In the genomic region with DNA sequence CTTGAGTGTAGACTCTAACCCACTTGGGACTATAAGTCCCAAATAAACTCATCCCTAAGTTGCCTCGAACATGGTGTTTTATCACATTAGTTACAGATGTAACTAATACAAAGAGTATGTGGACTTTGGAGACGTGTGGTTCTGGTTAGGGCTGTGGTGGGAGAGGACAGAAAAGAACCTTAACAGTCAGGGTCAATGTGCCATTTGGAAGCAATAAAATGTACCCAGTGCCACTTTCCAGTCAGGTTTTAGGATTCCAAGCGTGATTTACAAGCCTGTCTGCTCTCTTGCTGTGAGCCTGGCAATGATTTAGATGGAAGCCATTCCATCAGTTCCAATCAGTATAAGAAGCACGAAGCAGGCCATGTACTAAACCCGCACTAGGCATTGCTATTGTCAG, we compare ENCODE assay signal across 19 mouse cellular contexts.
DNase-seq lines count a peak whose midpoint lies in the region; ATAC-seq lines count a peak whose summit lies in the region.
"Had no signal": no experiment of that assay in that cellular context is flagged by ENCODE, and none has a peak within 500 bp of the region (broad histone marks: within the 10 kb centered on the region; RNA-seq: fewer than 3 reads in every experiment).

No protein-coding gene starts in this region.

- H3K36me3 ChIP-seq in embryonic facial prominence, embryonic 10.5 days (replicated peaks) = no peaks in the 10 kb centered on the region
- H3K36me3 ChIP-seq in limb, embryonic 12.5 days = no peaks in the 10 kb centered on the region
- H3K36me3 ChIP-seq in hindbrain, embryonic 13.5 days = no peaks in the 10 kb centered on the region
- H3K36me3 ChIP-seq: embryonic facial prominence, embryonic 12.5 days; forebrain, embryonic 12.5 days; heart, embryonic 13.5 days had no signal

- no peaks in the 10 kb centered on the region for H3K4me1 ChIP-seq in embryonic facial prominence, embryonic 10.5 days
- H3K4me1 ChIP-seq in limb, embryonic 12.5 days (replicated peaks) = no peaks in the 10 kb centered on the region; the same call in none of the 2 replicates
- H3K4me1 ChIP-seq in hindbrain, embryonic 13.5 days (replicated peaks) = no peaks in the 10 kb centered on the region
- H3K4me1 ChIP-seq: embryonic facial prominence, embryonic 12.5 days; forebrain, embryonic 12.5 days; heart, embryonic 13.5 days had no signal

- H3K4me3 ChIP-seq in embryonic facial prominence, embryonic 10.5 days = no peak overlapping the region
- H3K4me3 ChIP-seq in limb, embryonic 12.5 days (replicated peaks) = no peak overlapping the region
- H3K4me3 ChIP-seq in hindbrain, embryonic 13.5 days = no peak overlapping the region
- H3K4me3 ChIP-seq: embryonic facial prominence, embryonic 12.5 days; forebrain, embryonic 12.5 days; gastrocnemius, adult 2 months; heart, embryonic 13.5 days had no signal

- no peak overlapping the region for H3K27ac ChIP-seq in embryonic facial prominence, embryonic 10.5 days (replicated peaks)
- no peak overlapping the region for H3K27ac ChIP-seq in limb, embryonic 12.5 days
- no peak overlapping the region for H3K27ac ChIP-seq in hindbrain, embryonic 13.5 days
- H3K27ac ChIP-seq: embryonic facial prominence, embryonic 12.5 days; forebrain, embryonic 12.5 days; gastrocnemius, adult 2 months; heart, embryonic 13.5 days had no signal

- ATAC-seq in limb, embryonic 12.5 days (ENCODE audit: insufficient number of reproducible peaks, insufficient read depth, low FRiP score, low TSS enrichment, low read depth) = peak; percentile 61; the same call in 1 of the 2 replicates
- ATAC-seq in hindbrain, embryonic 13.5 days (ENCODE audit: low FRiP score) = no peak
- ATAC-seq: forebrain, embryonic 16.5 days; hindbrain, embryonic 16.5 days had no signal

- no peaks in the 10 kb centered on the region for H3K27me3 ChIP-seq in embryonic facial prominence, embryonic 10.5 days (replicated peaks; ENCODE audit: low read depth, poor library complexity, severe bottlenecking)
- no peaks in the 10 kb centered on the region for H3K27me3 ChIP-seq in limb, embryonic 12.5 days
- H3K27me3 ChIP-seq in hindbrain, embryonic 13.5 days = no peaks in the 10 kb centered on the region
- H3K27me3 ChIP-seq: embryonic facial prominence, embryonic 12.5 days; forebrain, embryonic 12.5 days; heart, embryonic 13.5 days had no signal

- no peak overlapping the region for H3K4me2 ChIP-seq in limb, embryonic 12.5 days
- H3K4me2 ChIP-seq in hindbrain, embryonic 13.5 days = no peak overlapping the region
- H3K4me2 ChIP-seq: embryonic facial prominence, embryonic 12.5 days; forebrain, embryonic 12.5 days; heart, embryonic 13.5 days had no signal

- H3K9me3 ChIP-seq in embryonic facial prominence, embryonic 10.5 days = no peaks in the 10 kb centered on the region
- H3K9me3 ChIP-seq in limb, embryonic 12.5 days = no peaks in the 10 kb centered on the region
- no peaks in the 10 kb centered on the region for H3K9me3 ChIP-seq in hindbrain, embryonic 13.5 days
- H3K9me3 ChIP-seq: embryonic facial prominence, embryonic 12.5 days; forebrain, embryonic 12.5 days; heart, embryonic 13.5 days had no signal

- DNase-seq in embryonic facial prominence, embryonic 10.5 days (ENCODE audit: low spot score) = peak; percentile 25
- DNase-seq in forelimb bud, embryonic 11.5 days (ENCODE audit: low read depth, low spot score) = peak; percentile 74
- no peak for DNase-seq in ovary, adult 18-20 months (ENCODE audit: low spot score)
- no peak for DNase-seq in retina, postnatal 1 day
- no peak for DNase-seq in retina, embryonic 14.5 days (ENCODE audit: low spot score)
- DNase-seq: adrenal gland, adult 2 months; adrenal gland, postnatal 36 days; cerebellum, adult 2 months; cerebellum, postnatal 10 days; gastrocnemius, adult 2 months; gastrocnemius, postnatal 25 days; heart, postnatal 36 days had no signal

- H3K9ac ChIP-seq in limb, embryonic 12.5 days (replicated peaks) = no peak overlapping the region
- no peak overlapping the region for H3K9ac ChIP-seq in hindbrain, embryonic 13.5 days
- H3K9ac ChIP-seq: embryonic facial prominence, embryonic 12.5 days; forebrain, embryonic 12.5 days; heart, embryonic 13.5 days had no signal

- WGBS in embryonic facial prominence, embryonic 10.5 days = 52% methylated on average over 5 of the region's 5 CpGs
- WGBS in limb, embryonic 12.5 days = 23% methylated on average over 5 of the region's 5 CpGs
- 77% methylated on average over 5 of the region's 5 CpGs for WGBS in hindbrain, embryonic 13.5 days

Comparison
In these comparisons a context has a peak if more than half of its experiments do, and no peak if none do; other contexts are left out.
1. DNase-seq: peak in embryonic facial prominence, embryonic 10.5 days (single experiment) and forelimb bud, embryonic 11.5 days (single experiment); none in ovary, adult 18-20 months (single experiment), retina, postnatal 1 day (single experiment) and retina, embryonic 14.5 days (single experiment).